Mouse (Mus musculus): ENCODE data around the gene Uvrag. TPM values are rescaled to one million over a fixed set of nuclear protein-coding genes. Genes with fewer than 3 reads are reported as not detected.
"Not testable (repeated sequence)": the region's sequence is repeated elsewhere in the genome, so short reads cannot be mapped to it uniquely, and the experiment has no call there.

The Uvrag gene
- total and polyA plus RNA-seq, 2 experiments = 12.2 to 18.3 TPM

DNA sequence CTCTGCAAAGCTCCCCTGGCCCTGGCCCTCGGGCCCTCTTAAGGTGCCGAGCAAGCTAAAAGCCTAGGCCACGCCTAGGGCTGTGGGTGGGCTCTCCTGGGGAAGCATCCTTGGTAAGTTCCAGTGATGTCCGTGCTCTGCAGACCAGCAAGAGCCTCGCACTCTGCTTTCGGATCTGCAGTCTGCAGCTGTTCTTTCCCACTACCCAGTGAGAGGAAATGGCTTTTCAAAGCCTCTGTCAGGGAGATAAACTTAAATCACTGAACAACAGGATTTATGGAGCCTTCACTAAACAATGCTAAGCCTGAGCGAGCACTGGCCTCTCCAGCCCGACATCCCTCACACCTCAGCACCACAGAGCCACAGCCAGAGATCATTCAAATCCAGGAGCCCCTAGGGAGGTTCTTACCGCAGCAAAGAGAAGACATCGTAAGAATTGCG lies 75.5 kb downstream of the Uvrag start:
- Histone ChIP-seq H3K27ac (replicated peaks; ENCODE audit: insufficient read depth, low read depth, low read length) (no peak overlapping the region), H3K9ac (ENCODE audit: low read depth, low read length) (no peak overlapping the region), H3K79me2 (ENCODE audit: control insufficient read depth, insufficient read depth, low read length) (peaks cover 24% of the 10 kb centered on the region; the same call in 1 of the 2 replicates), H3K27me3 (ENCODE audit: control insufficient read depth, insufficient read depth, low read length) (no peaks in the 10 kb centered on the region), H3K4me1 (ENCODE audit: control insufficient read depth, insufficient read depth, low read length) (peaks cover 7% of the 10 kb centered on the region), H3K4me3 (ENCODE audit: insufficient read depth, low read depth, low read length) (no peak overlapping the region), H3K36me3 (ENCODE audit: control insufficient read depth, insufficient read depth, low read length) (peaks cover 6% of the 10 kb centered on the region; the same call in 1 of the 2 replicates)
- no peak for TF ChIP-seq POLR2A (IDR thresholded peaks at IDR 0.05; ENCODE audit: extremely low read depth, insufficient read depth, low read length)
- TF ChIP-seq CTCF (IDR thresholded peaks at IDR 0.05; ENCODE audit: low read depth, low read length) = no peak
- DNase-seq (ENCODE audit: extremely low read depth, low read depth, low spot score) = no peak
- WGBS = 71% methylated on average over 11 of the region's 11 CpGs

DNA sequence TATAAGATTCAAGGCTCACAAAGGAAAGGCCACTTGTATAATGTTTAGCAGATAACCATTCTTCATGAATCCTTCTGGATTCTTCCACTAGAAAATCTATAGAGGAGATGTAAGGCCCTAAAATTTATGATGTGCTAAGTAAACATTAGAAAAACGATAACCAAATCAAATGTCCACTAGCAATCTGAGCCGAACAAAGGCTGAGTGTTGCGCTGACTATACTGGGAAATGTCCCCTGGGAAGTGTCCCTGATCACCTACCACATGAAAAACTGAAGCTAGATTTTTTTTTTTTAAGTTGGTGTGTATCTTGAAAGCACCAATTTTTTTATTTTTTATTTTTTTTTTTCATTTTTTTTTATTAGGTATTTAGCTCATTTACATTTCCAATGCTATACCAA lies 76.1 kb downstream of the Uvrag start:
- 81% methylated on average over 3 of the region's 3 CpGs for WGBS
- no peak for DNase-seq (ENCODE audit: extremely low read depth, low read depth, low spot score)
- Histone ChIP-seq H3K36me3 (ENCODE audit: control insufficient read depth, insufficient read depth, low read length) (peaks cover 6% of the 10 kb centered on the region; the same call in 1 of the 2 replicates), H3K79me2 (ENCODE audit: control insufficient read depth, insufficient read depth, low read length) (peaks cover 21% of the 10 kb centered on the region; the same call in 1 of the 2 replicates), H3K27ac (replicated peaks; ENCODE audit: insufficient read depth, low read depth, low read length) (no peak overlapping the region), H3K9ac (ENCODE audit: low read depth, low read length) (no peak overlapping the region), H3K4me3 (ENCODE audit: insufficient read depth, low read depth, low read length) (no peak overlapping the region), H3K4me1 (ENCODE audit: control insufficient read depth, insufficient read depth, low read length) (peaks cover 7% of the 10 kb centered on the region), H3K27me3 (ENCODE audit: control insufficient read depth, insufficient read depth, low read length) (no peaks in the 10 kb centered on the region)
- TF ChIP-seq POLR2A (IDR thresholded peaks at IDR 0.05; ENCODE audit: extremely low read depth, insufficient read depth, low read length) (no peak), CTCF (IDR thresholded peaks at IDR 0.05; ENCODE audit: low read depth, low read length) (no peak)

DNA sequence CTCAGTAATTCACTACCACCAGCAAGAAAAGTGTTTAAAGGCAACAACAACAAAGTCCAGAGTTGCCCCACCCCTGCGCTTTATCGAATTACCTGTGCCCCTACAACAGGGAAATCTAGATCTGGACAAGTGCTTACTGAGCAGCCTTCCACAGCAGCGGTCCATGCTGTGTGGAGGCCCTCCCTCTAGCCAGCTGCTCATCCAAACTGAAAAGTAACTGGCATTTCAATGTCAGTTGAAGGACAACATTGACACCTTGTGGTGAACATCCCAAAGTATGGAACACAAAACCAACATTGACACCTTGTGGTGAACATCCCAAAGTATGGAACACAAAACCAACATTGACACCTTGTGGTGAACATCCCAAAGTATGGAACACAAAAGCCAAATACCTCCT lies 78.7 kb downstream of the Uvrag start:
- H3K27ac ChIP-seq (replicated peaks; ENCODE audit: insufficient read depth, low read depth, low read length); H3K4me3 ChIP-seq (ENCODE audit: insufficient read depth, low read depth, low read length); H3K4me1 ChIP-seq (ENCODE audit: control insufficient read depth, insufficient read depth, low read length); H3K27me3 ChIP-seq (ENCODE audit: control insufficient read depth, insufficient read depth, low read length); DNase-seq (ENCODE audit: extremely low read depth, low read depth, low spot score); H3K9ac ChIP-seq (ENCODE audit: low read depth, low read length); H3K36me3 ChIP-seq (ENCODE audit: control insufficient read depth, insufficient read depth, low read length): not testable (repeated sequence)
- peak; percentile 10; the same call in 1 of the 2 replicates for TF ChIP-seq CTCF (IDR thresholded peaks at IDR 0.05; ENCODE audit: low read depth, low read length)
- H3K79me2 ChIP-seq (ENCODE audit: control insufficient read depth, insufficient read depth, low read length) = peaks cover 14% of the 10 kb centered on the region; the same call in 1 of the 2 replicates
- 85% methylated on average over 3 of the region's 3 CpGs for WGBS

DNA sequence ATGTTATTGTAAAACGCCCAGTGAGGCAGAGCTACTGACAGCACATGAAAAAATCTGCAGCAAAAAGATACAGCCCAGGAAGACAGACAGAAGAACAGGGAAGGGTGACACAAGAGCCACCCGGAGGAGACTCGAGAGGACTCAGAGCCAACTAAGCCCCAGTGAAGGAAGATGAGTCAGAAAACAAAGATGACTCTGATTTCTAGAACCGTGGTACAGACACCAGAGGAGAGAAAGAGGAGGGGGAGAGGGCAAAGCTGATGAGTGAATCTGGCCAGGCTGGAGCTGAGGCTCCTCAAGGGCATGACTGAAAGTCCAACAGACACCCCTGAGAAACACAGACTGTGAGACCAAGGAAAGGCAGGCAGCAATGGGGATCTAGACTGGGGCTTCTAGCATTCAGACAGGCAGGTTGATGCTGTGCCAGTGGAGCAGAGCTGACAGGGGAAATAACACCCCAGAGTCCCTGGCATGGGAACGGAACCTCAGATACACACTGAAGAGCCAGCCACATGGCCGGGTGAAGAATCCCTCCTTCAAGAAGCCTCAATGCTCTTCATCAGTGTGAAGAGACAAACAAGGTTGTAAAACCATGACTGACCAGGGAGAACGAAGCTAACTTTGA lies 79.8 kb downstream of the Uvrag start:
- Histone ChIP-seq H3K27me3 (ENCODE audit: control insufficient read depth, insufficient read depth, low read length) (no peaks in the 10 kb centered on the region), H3K9ac (ENCODE audit: low read depth, low read length) (no peak overlapping the region), H3K4me1 (ENCODE audit: control insufficient read depth, insufficient read depth, low read length) (peaks cover 7% of the 10 kb centered on the region), H3K4me3 (ENCODE audit: insufficient read depth, low read depth, low read length) (no peak overlapping the region), H3K79me2 (ENCODE audit: control insufficient read depth, insufficient read depth, low read length) (peaks cover 12% of the 10 kb centered on the region; the same call in 1 of the 2 replicates), H3K27ac (replicated peaks; ENCODE audit: insufficient read depth, low read depth, low read length) (no peak overlapping the region), H3K36me3 (ENCODE audit: control insufficient read depth, insufficient read depth, low read length) (peaks cover 3% of the 10 kb centered on the region; the same call in 1 of the 2 replicates)
- DNase-seq (ENCODE audit: extremely low read depth, low read depth, low spot score) = no peak
- TF ChIP-seq CTCF (IDR thresholded peaks at IDR 0.05; ENCODE audit: low read depth, low read length) (no peak), POLR2A (IDR thresholded peaks at IDR 0.05; ENCODE audit: extremely low read depth, insufficient read depth, low read length) (no peak)
- WGBS = 80% methylated on average over 7 of the region's 7 CpGs

DNA sequence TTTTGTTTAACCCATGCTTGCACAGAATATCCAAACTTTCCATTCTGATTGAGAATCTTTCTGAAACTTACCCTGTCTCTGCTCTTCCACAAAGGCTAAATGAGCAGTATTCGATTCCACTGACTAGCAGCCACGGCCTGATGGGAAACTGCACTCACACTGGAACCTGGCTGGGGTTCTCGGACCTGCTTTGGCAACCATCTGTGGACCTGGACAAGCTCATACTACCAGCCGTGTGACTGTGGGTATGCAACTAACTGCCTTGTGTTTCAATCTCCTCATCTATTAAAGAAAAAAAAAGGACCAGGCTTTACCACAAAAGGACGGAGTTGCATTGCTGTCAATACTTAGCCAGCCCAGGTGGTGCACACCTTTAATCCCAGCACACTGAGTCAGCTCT lies 80.5 kb downstream of the Uvrag start:
- Histone ChIP-seq H3K4me3 (ENCODE audit: insufficient read depth, low read depth, low read length) (no peak overlapping the region), H3K27me3 (ENCODE audit: control insufficient read depth, insufficient read depth, low read length) (no peaks in the 10 kb centered on the region), H3K4me1 (ENCODE audit: control insufficient read depth, insufficient read depth, low read length) (peaks cover 5% of the 10 kb centered on the region; the same call in 1 of the 2 replicates), H3K36me3 (ENCODE audit: control insufficient read depth, insufficient read depth, low read length) (peaks cover 3% of the 10 kb centered on the region; the same call in 1 of the 2 replicates), H3K9ac (ENCODE audit: low read depth, low read length) (no peak overlapping the region), H3K79me2 (ENCODE audit: control insufficient read depth, insufficient read depth, low read length) (peaks cover 7% of the 10 kb centered on the region; the same call in 1 of the 2 replicates), H3K27ac (replicated peaks; ENCODE audit: insufficient read depth, low read depth, low read length) (no peak overlapping the region)
- no peak for TF ChIP-seq CTCF (IDR thresholded peaks at IDR 0.05; ENCODE audit: low read depth, low read length)
- no peak for TF ChIP-seq POLR2A (IDR thresholded peaks at IDR 0.05; ENCODE audit: extremely low read depth, insufficient read depth, low read length)
- DNase-seq (ENCODE audit: extremely low read depth, low read depth, low spot score) = no peak
- WGBS = 88% methylated on average over 5 of the region's 5 CpGs

DNA sequence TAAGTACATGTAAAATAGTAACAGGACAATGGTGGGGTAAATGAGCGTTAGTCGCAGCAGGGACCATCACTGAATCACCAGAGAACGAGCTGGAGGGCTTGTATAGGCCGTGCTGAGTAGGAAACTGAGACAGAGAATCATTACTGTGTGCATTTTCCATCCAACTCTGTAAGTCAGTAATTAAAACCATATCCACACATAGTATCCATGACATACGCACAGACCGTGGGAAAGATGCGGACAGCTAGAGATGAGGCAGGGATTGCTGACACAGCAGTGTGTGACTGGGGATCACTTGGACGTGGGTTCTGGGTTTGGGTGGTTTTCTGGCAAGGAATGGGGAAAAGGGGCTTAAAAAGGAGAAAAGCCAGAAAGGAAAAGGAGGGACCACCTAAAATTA lies 81.0 kb downstream of the Uvrag start:
- Histone ChIP-seq H3K4me3 (ENCODE audit: insufficient read depth, low read depth, low read length) (no peak overlapping the region), H3K27me3 (ENCODE audit: control insufficient read depth, insufficient read depth, low read length) (no peaks in the 10 kb centered on the region), H3K9ac (ENCODE audit: low read depth, low read length) (no peak overlapping the region), H3K79me2 (ENCODE audit: control insufficient read depth, insufficient read depth, low read length) (peaks cover 7% of the 10 kb centered on the region; the same call in 1 of the 2 replicates), H3K36me3 (ENCODE audit: control insufficient read depth, insufficient read depth, low read length) (peaks cover 8% of the 10 kb centered on the region; the same call in 1 of the 2 replicates), H3K4me1 (ENCODE audit: control insufficient read depth, insufficient read depth, low read length) (peaks cover 5% of the 10 kb centered on the region; the same call in 1 of the 2 replicates), H3K27ac (replicated peaks; ENCODE audit: insufficient read depth, low read depth, low read length) (no peak overlapping the region)
- WGBS = 97% methylated on average over 8 of the region's 8 CpGs
- TF ChIP-seq CTCF (IDR thresholded peaks at IDR 0.05; ENCODE audit: low read depth, low read length) (no peak), POLR2A (IDR thresholded peaks at IDR 0.05; ENCODE audit: extremely low read depth, insufficient read depth, low read length) (no peak)
- no peak for DNase-seq (ENCODE audit: extremely low read depth, low read depth, low spot score)
